Mouse (Mus musculus) intestine, postnatal 0 days (tissue): Measurements from ENCODE around the gene Cldn17. TPM values are rescaled to one million over a fixed set of nuclear protein-coding genes. Genes with fewer than 3 reads are reported as not detected.

Experiments used
- ATAC-seq: fragments of 200-750 bp; cut with Nextera tagmentation; 2 replicates; pipeline ENCODE4 v1.8.0; 2017; ENCODE audit warnings: mild to moderate bottlenecking, moderate TSS enrichment, moderate library complexity
- H3K27ac ChIP-seq: fragments of 300-500 bp; sonication (generic); 2 replicates; pipeline ENCODE4 v1.5.1; 2014; ENCODE audit warnings: mild to moderate bottlenecking, low read depth, low read length, moderate library complexity
- H3K27me3 ChIP-seq: fragments of 300-500 bp; sonication (generic); replicated peaks from 2 replicates; pipeline ENCODE4 v1.6.1; 2014; ENCODE audit warnings: low read length, mixed read lengths; ENCODE audit not compliant: control insufficient read depth, insufficient read depth
- H3K36me3 ChIP-seq: fragments of 300-500 bp; sonication (generic); 2 replicates; pipeline ENCODE4 v1.6.1; 2014; ENCODE audit warnings: mild to moderate bottlenecking, moderate library complexity; ENCODE audit not compliant: control insufficient read depth, insufficient read depth
- H3K4me1 ChIP-seq: fragments of 300-500 bp; sonication (generic); replicated peaks from 2 replicates; pipeline ENCODE4 v1.6.1; 2014; ENCODE audit warnings: antibody characterized with exemption, low read length, mixed read lengths; ENCODE audit not compliant: control insufficient read depth, insufficient read depth
- H3K4me2 ChIP-seq: fragments of 300-500 bp; sonication (generic); replicated peaks from 2 replicates; pipeline ENCODE4 v1.6.1; 2014; ENCODE audit warnings: low read depth, mild to moderate bottlenecking, moderate library complexity
- H3K4me3 ChIP-seq: fragments of 300-500 bp; sonication (generic); 2 replicates; pipeline ENCODE4 v1.5.1; 2014; ENCODE audit warnings: low read depth, low read length
- H3K9ac ChIP-seq: fragments of 300-500 bp; sonication (generic); 2 replicates; pipeline ENCODE4 v1.6.1; 2014; ENCODE audit warnings: mild to moderate bottlenecking, low read depth, low read length
- H3K9me3 ChIP-seq: fragments of 300-500 bp; sonication (generic); 2 replicates; pipeline ENCODE4 v1.6.1; 2016; ENCODE audit warnings: mixed run types; ENCODE audit not compliant: control insufficient read depth
- CTCF ChIP-seq: sonication (generic); IDR thresholded peaks from 2 replicates; pipeline ENCODE4 v1.5.1; 2016; ENCODE audit warnings: low read depth, mild to moderate bottlenecking, control low read depth, antibody characterized with exemption, moderate library complexity
- WGBS: fragments of 180-500 bp; shearing (Covaris S2); extraction: QIAGEN DNeasy Blood & Tissue Kit; methylation state at CpG from one replicate; pipeline ENCODE4 v1.1.7; 2014; 5-methylcytosine and 5-hydroxymethylcytosine counted together
- polyA plus RNA-seq: library from polyadenylated mRNA; unstranded; fragments of >200 nt; fragmentation: Nextera tagmentation; extraction: Ambion mirVana; gene quantifications from 2 replicates; pipeline ENCODE4 v1.2.1, GENCODE M21; 2015

The Cldn17 gene
- polyA plus RNA-seq, 1 experiment from 2014 or later: not detected

GRCm38 (mm10) chr16:88480011-88480774 lies 26.6 kb downstream of the Cldn17 start:
- Histone ChIP-seq H3K4me1 (no peaks in the 10 kb centered on the region), H3K27ac (no peak overlapping the region), H3K9ac (no peak overlapping the region), H3K4me3 (no peak overlapping the region), H3K4me2 (no peak overlapping the region), H3K9me3 (no peaks in the 10 kb centered on the region), H3K27me3 (no peaks in the 10 kb centered on the region), H3K36me3 (no peaks in the 10 kb centered on the region)
- ATAC-seq: no peak
- 60% methylated on average over 3 of the region's 3 CpGs for WGBS
- no peak for TF ChIP-seq CTCF

- ATAC-seq: no peak
- 34% methylated on average over 3 of the region's 3 CpGs for WGBS
These were observed 43.5 kb downstream of the Cldn17 start for GRCm38 (mm10) chr16:88463235-88463634.

More at GRCm38 (mm10) chr16:88463235-88463634, 43.5 kb downstream of the Cldn17 start:
- Histone ChIP-seq H3K4me3 (no peak overlapping the region), H3K9ac (no peak overlapping the region), H3K27me3 (no peaks in the 10 kb centered on the region), H3K4me2 (no peak overlapping the region), H3K36me3 (no peaks in the 10 kb centered on the region), H3K4me1 (no peaks in the 10 kb centered on the region), H3K27ac (no peak overlapping the region), H3K9me3 (no peaks in the 10 kb centered on the region)
- no peak for TF ChIP-seq CTCF

Other genes with a start within 250 kb of the Cldn17 start
- 0.52 and 0.54 TPM in 2 replicates for gene Grik1, start 216.7 kb downstream of the Cldn17 start, polyA plus RNA-seq
- 48.9 and 56.8 TPM in 2 replicates for gene Cldn8, start 56.2 kb upstream of the Cldn17 start, polyA plus RNA-seq
- gene Krtap24-1, start 105.3 kb upstream of the Cldn17 start, polyA plus RNA-seq: not detected in 2 replicates
- gene 2310079G19Rik, start 120.7 kb upstream of the Cldn17 start, polyA plus RNA-seq: not detected in 2 replicates
- gene Krtap26-1, start 140.8 kb upstream of the Cldn17 start, polyA plus RNA-seq: 0.37 and 2.0 TPM in 2 replicates
- gene Krtap27-1, start 164.7 kb upstream of the Cldn17 start, polyA plus RNA-seq: not detected in 2 replicates
- gene 2310061N02Rik, start 201.0 kb upstream of the Cldn17 start, polyA plus RNA-seq: not detected in 2 replicates
- gene Krtap13-1, start 221.9 kb upstream of the Cldn17 start, polyA plus RNA-seq: not detected in 2 replicates
- not detected in 2 replicates for gene Krtap13, start 244.7 kb upstream of the Cldn17 start, polyA plus RNA-seq